Mouse (Mus musculus): ENCODE measurements around the gene Slc25a45.

DNA sequence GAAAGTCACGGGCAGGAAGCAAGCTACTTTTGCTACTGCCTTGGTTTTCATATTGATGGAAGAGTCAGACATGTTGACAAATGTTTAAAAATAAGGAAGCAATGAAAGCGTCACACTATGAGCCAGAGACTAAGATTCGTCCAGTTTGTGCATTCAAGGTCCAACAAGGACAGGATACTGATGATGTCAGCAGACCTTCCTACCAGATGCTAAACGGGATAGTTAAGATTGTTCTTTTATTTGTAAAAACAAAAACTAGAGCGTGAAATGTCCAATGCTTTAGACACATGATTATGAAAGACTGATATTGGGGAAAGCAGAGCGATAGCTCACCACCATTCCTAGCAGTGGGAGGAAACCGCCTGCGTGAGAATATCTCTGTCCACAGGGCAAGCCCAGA is 40.0 kb upstream of the Slc25a45 start:
- TF ChIP-seq CTCF (IDR thresholded peaks at IDR 0.05; ENCODE audit: extremely low read depth, insufficient read length, insufficient replicate concordance, low read depth, low read length) (no peak), POLR2A (IDR thresholded peaks at IDR 0.05; ENCODE audit: low read depth, low read length) (no peak)
